Mouse (Mus musculus): Measurements from ENCODE around the gene Dars2.

DNA sequence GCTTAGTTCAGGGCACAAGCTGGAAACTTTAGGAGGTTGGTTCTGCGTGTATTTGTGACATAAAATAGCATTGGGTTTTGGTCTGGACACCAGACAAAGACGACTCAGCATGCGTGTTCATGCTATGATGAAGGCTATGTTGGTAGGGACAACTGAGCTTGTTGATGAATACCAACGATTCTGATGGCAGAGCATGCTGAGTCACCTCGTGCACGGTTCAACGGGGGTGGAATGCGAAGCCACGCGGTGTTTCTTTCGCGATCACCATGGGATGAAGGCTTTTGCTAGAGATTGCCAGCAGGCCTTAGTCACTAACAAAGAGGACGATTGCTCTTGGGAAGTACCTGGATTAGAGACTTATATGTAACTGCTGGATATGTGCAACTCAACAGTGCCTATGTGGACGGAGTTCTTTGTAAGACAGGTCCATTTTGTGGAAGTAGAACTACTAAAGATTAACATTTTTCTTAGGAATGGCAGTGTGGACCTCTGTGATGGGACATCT, 35.1 kb downstream of the Dars2 start:
- TF ChIP-seq POLR2A (IDR thresholded peaks at IDR 0.05; ENCODE audit: insufficient read depth, low read depth, low read length) (no peak), CTCF (IDR thresholded peaks at IDR 0.05; ENCODE audit: insufficient read depth, low read depth, low read length) (no peak)
